Mouse (Mus musculus): Measurements from ENCODE around the gene Igsf9. TPM values are rescaled to one million over a fixed set of nuclear protein-coding genes. Genes with fewer than 3 reads are reported as not detected.

The Igsf9 gene
- polyA plus RNA-seq, 1 experiment from 2014 or later = 68.7 TPM

- Histone ChIP-seq H3K9me3 (no peaks in the 10 kb centered on the region), H3K27ac (no peak overlapping the region), H3K36me3 (no peaks in the 10 kb centered on the region), H3K4me2 (replicated peaks) (peak overlapping the region; percentile 85), H3K4me1 (replicated peaks) (peaks cover 72% of the 10 kb centered on the region), H3K9ac (0 out of 2 replicates have a peak overlapping the region, but pooled peaks have one; percentile 8), H3K4me3 (replicated peaks) (peak overlapping the region; percentile 2; the same call in 1 of the 2 replicates), H3K27me3 (replicated peaks) (no peaks in the 10 kb centered on the region)
- no peak for ATAC-seq
- WGBS = 74% methylated on average over 5 of the region's 5 CpGs
Measured at GRCm38 (mm10) chr1:172486651-172487050, 5.1 kb downstream of the Igsf9 start.

- H3K9ac ChIP-seq = no peak overlapping the region
- no peaks in the 10 kb centered on the region for H3K27me3 ChIP-seq (replicated peaks)
- WGBS = 60% methylated on average over 4 of the region's 4 CpGs
- H3K4me3 ChIP-seq (replicated peaks) = no peak overlapping the region
- H3K4me2 ChIP-seq (replicated peaks) = peak overlapping the region; percentile 85
- no peaks in the 10 kb centered on the region for H3K9me3 ChIP-seq
- ATAC-seq = no peak
- 0 out of 2 replicates have a peak overlapping the region, but pooled peaks have one; percentile 15 for H3K27ac ChIP-seq
- no peaks in the 10 kb centered on the region for H3K36me3 ChIP-seq
- peaks cover 68% of the 10 kb centered on the region for H3K4me1 ChIP-seq (replicated peaks)
Measured at GRCm38 (mm10) chr1:172487859-172488258, 6.3 kb downstream of the Igsf9 start.

- Histone ChIP-seq H3K9me3 (no peaks in the 10 kb centered on the region), H3K9ac (no peak overlapping the region), H3K4me1 (replicated peaks) (peaks cover 60% of the 10 kb centered on the region), H3K4me3 (replicated peaks) (no peak overlapping the region), H3K4me2 (replicated peaks) (peak overlapping the region; percentile 85; the same call in 1 of the 2 replicates), H3K27me3 (replicated peaks) (no peaks in the 10 kb centered on the region), H3K36me3 (no peaks in the 10 kb centered on the region), H3K27ac (peak overlapping the region; percentile 51; the same call in 1 of the 2 replicates)
- WGBS = 65% methylated on average over 7 of the region's 7 CpGs
- peak; percentile 39 for ATAC-seq
Measured at GRCm38 (mm10) chr1:172488831-172489230, 7.2 kb downstream of the Igsf9 start.

- peak; percentile 43 for ATAC-seq
- H3K9ac ChIP-seq = no peak overlapping the region
- WGBS = 47% methylated on average over 12 of the region's 12 CpGs
Measured at GRCm38 (mm10) chr1:172489585-172490250, 8.1 kb downstream of the Igsf9 start.

GRCm38 (mm10) chr1:172490261-172490661 is 8.7 kb downstream of the Igsf9 start:
- ATAC-seq = peak; percentile 60
- Histone ChIP-seq H3K36me3 (peaks cover 8% of the 10 kb centered on the region; the same call in 1 of the 2 replicates), H3K4me1 (replicated peaks) (peaks cover 46% of the 10 kb centered on the region), H3K9ac (no peak overlapping the region), H3K9me3 (no peaks in the 10 kb centered on the region), H3K27ac (peak overlapping the region; percentile 13; the same call in 1 of the 2 replicates), H3K27me3 (replicated peaks) (no peaks in the 10 kb centered on the region), H3K4me2 (replicated peaks) (peak overlapping the region; percentile 60), H3K4me3 (replicated peaks) (peak overlapping the region; percentile 22; the same call in 1 of the 2 replicates)
- WGBS = 14% methylated on average over 10 of the region's 10 CpGs

More at GRCm38 (mm10) chr1:172489585-172490250, 8.1 kb downstream of the Igsf9 start:
- Histone ChIP-seq H3K4me1 (replicated peaks) (peaks cover 51% of the 10 kb centered on the region), H3K36me3 (peaks cover 4% of the 10 kb centered on the region; the same call in 1 of the 2 replicates), H3K27me3 (replicated peaks) (no peaks in the 10 kb centered on the region), H3K27ac (peak overlapping the region; percentile 13; the same call in 1 of the 2 replicates), H3K4me3 (replicated peaks) (no peak overlapping the region), H3K4me2 (replicated peaks) (peak overlapping the region; percentile 60), H3K9me3 (no peaks in the 10 kb centered on the region)

- ATAC-seq = no peak
- Histone ChIP-seq H3K4me3 (replicated peaks) (no peak overlapping the region), H3K27me3 (replicated peaks) (no peaks in the 10 kb centered on the region), H3K9me3 (no peaks in the 10 kb centered on the region), H3K4me2 (replicated peaks) (no peak overlapping the region), H3K27ac (no peak overlapping the region), H3K9ac (no peak overlapping the region), H3K4me1 (replicated peaks) (peaks cover 28% of the 10 kb centered on the region), H3K36me3 (peaks cover 16% of the 10 kb centered on the region)
- WGBS = 94% methylated on average over 8 of the region's 8 CpGs
Measured at GRCm38 (mm10) chr1:172492047-172492446, 10.5 kb downstream of the Igsf9 start.

- ATAC-seq = no peak
- Histone ChIP-seq H3K4me3 (replicated peaks) (no peak overlapping the region), H3K9me3 (no peaks in the 10 kb centered on the region), H3K4me2 (replicated peaks) (no peak overlapping the region), H3K27me3 (replicated peaks) (no peaks in the 10 kb centered on the region), H3K4me1 (replicated peaks) (peaks cover 16% of the 10 kb centered on the region), H3K27ac (no peak overlapping the region), H3K36me3 (peaks cover 20% of the 10 kb centered on the region), H3K9ac (no peak overlapping the region)
- WGBS = 58% methylated on average over 6 of the region's 6 CpGs
Measured at GRCm38 (mm10) chr1:172493516-172493915, 11.9 kb downstream of the Igsf9 start.

- H3K27me3 ChIP-seq (replicated peaks) = no peaks in the 10 kb centered on the region
- ATAC-seq = no peak
- H3K36me3 ChIP-seq = peaks cover 20% of the 10 kb centered on the region
- H3K9ac ChIP-seq = no peak overlapping the region
- 83% methylated on average over 17 of the region's 17 CpGs for WGBS
- no peaks in the 10 kb centered on the region for H3K9me3 ChIP-seq
- H3K27ac ChIP-seq = no peak overlapping the region
- H3K4me1 ChIP-seq (replicated peaks) = peaks cover 7% of the 10 kb centered on the region; the same call in 1 of the 2 replicates
- H3K4me3 ChIP-seq (replicated peaks) = no peak overlapping the region
- no peak overlapping the region for H3K4me2 ChIP-seq (replicated peaks)
Measured at GRCm38 (mm10) chr1:172496030-172496429, 14.4 kb downstream of the Igsf9 start.

- Histone ChIP-seq H3K27ac (no peak overlapping the region), H3K27me3 (replicated peaks) (no peaks in the 10 kb centered on the region), H3K4me3 (replicated peaks) (no peak overlapping the region), H3K9ac (no peak overlapping the region), H3K9me3 (no peaks in the 10 kb centered on the region), H3K4me2 (replicated peaks) (no peak overlapping the region), H3K4me1 (replicated peaks) (peaks cover 16% of the 10 kb centered on the region), H3K36me3 (peaks cover 20% of the 10 kb centered on the region)
- 79% methylated on average over 10 of the region's 10 CpGs for WGBS
- no peak for ATAC-seq
Measured at GRCm38 (mm10) chr1:172497428-172497827, 15.8 kb downstream of the Igsf9 start.

GRCm38 (mm10) chr1:172499765-172500441 is 18.3 kb downstream of the Igsf9 start, which contains the start of gene Tagln2:
Gene Tagln2 (plus strand): TSS chr1:172500047.
- Histone ChIP-seq H3K4me3 (replicated peaks) (peak within 1 kb of the TSS; percentile 73), H3K36me3 (peaks cover 17% of the 10 kb centered on the region), H3K27me3 (replicated peaks) (no peaks in the 10 kb centered on the region), H3K4me1 (replicated peaks) (peaks cover 38% of the 10 kb centered on the region), H3K9ac (peak within 1 kb of the TSS; percentile 83), H3K27ac (peak within 1 kb of the TSS; percentile 89), H3K9me3 (no peaks in the 10 kb centered on the region), H3K4me2 (replicated peaks) (peak within 1 kb of the TSS; percentile 73)
- ATAC-seq = peak; percentile 81
- 2% methylated on average over 30 of the region's 30 CpGs for WGBS

- peaks cover 22% of the 10 kb centered on the region for H3K36me3 ChIP-seq
- ATAC-seq = peak; percentile 60
- no peaks in the 10 kb centered on the region for H3K27me3 ChIP-seq (replicated peaks)
- peaks cover 43% of the 10 kb centered on the region for H3K4me1 ChIP-seq (replicated peaks)
- H3K27ac ChIP-seq = peak overlapping the region; percentile 89
- peak overlapping the region; percentile 83 for H3K9ac ChIP-seq
- no peaks in the 10 kb centered on the region for H3K9me3 ChIP-seq
- H3K4me3 ChIP-seq (replicated peaks) = peak overlapping the region; percentile 73
- WGBS = under 1% methylated on average over 56 of the region's 56 CpGs
- peak overlapping the region; percentile 73 for H3K4me2 ChIP-seq (replicated peaks)
Measured at GRCm38 (mm10) chr1:172500451-172501370, 19.1 kb downstream of the Igsf9 start.
